Mouse (Mus musculus) liver, embryonic 15.5 days (tissue): ENCODE data around the gene Fbxw4. TPM values are rescaled to one million over a fixed set of nuclear protein-coding genes. Genes with fewer than 3 reads are reported as not detected.

Source experiments
- ATAC-seq: fragments of 200-750 bp; cut with Nextera tagmentation; 2 replicates; pipeline ENCODE4 v1.8.0; 2017; ENCODE audit warnings: moderate number of reproducible peaks, mild to moderate bottlenecking, moderate library complexity; ENCODE audit not compliant: insufficient read depth
- H3K27ac ChIP-seq: fragments of 300-500 bp; sonication (generic); replicated peaks from 2 replicates; pipeline ENCODE4 v1.5.1; 2015; ENCODE audit warnings: mild to moderate bottlenecking, inconsistent platforms
- H3K27me3 ChIP-seq: fragments of 300-500 bp; sonication (generic); 2 replicates; pipeline ENCODE4 v1.6.1; 2015; ENCODE audit warnings: mild to moderate bottlenecking, inconsistent platforms
- H3K36me3 ChIP-seq: fragments of 300-500 bp; sonication (generic); replicated peaks from 2 replicates; pipeline ENCODE4 v1.6.1; 2015; ENCODE audit warnings: moderate library complexity, mild to moderate bottlenecking, inconsistent platforms
- H3K4me1 ChIP-seq: fragments of 300-500 bp; sonication (generic); replicated peaks from 2 replicates; pipeline ENCODE4 v1.6.1; 2015; ENCODE audit warnings: inconsistent platforms
- H3K4me2 ChIP-seq: fragments of 300-500 bp; sonication (generic); 2 replicates; pipeline ENCODE4 v1.6.1; 2015; ENCODE audit warnings: moderate library complexity, mild to moderate bottlenecking, inconsistent platforms
- H3K4me3 ChIP-seq: fragments of 300-500 bp; sonication (generic); replicated peaks from 2 replicates; pipeline ENCODE4 v1.5.1; 2015; ENCODE audit warnings: mild to moderate bottlenecking, inconsistent platforms
- H3K9ac ChIP-seq: fragments of 300-500 bp; sonication (generic); 2 replicates; pipeline ENCODE4 v1.6.1; 2015; ENCODE audit warnings: moderate library complexity, mild to moderate bottlenecking, inconsistent platforms
- H3K9me3 ChIP-seq: fragments of 300-500 bp; sonication (generic); replicated peaks from 2 replicates; pipeline ENCODE4 v1.6.1; 2016; ENCODE audit warnings: inconsistent platforms
- WGBS: fragments of 180-500 bp; shearing (Covaris S2); methylation state at CpG from one replicate; pipeline ENCODE4 v1.1.7; 2015; ENCODE audit warnings: mixed read lengths; ENCODE audit not compliant: insufficient replicate concordance; 5-methylcytosine and 5-hydroxymethylcytosine counted together
- polyA plus RNA-seq: library from polyadenylated mRNA; unstranded; fragments of >200 nt; fragmentation: Nextera tagmentation; extraction: Ambion mirVana; gene quantifications from 2 replicates; pipeline ENCODE4 v1.2.1, GENCODE M21; 2015

The Fbxw4 gene
- polyA plus RNA-seq, 1 experiment from 2014 or later, result 2.4 TPM

- no peak overlapping the region for H3K9ac ChIP-seq
- H3K27me3 ChIP-seq, result no peaks in the 10 kb centered on the region
- no peak overlapping the region for H3K4me2 ChIP-seq
- no peak for ATAC-seq
- no peaks in the 10 kb centered on the region for H3K9me3 ChIP-seq
- WGBS, result 68% methylated on average over 3 of the region's 3 CpGs
- H3K4me1 ChIP-seq, result peaks cover 14% of the 10 kb centered on the region
- no peaks in the 10 kb centered on the region for H3K36me3 ChIP-seq
- no peak overlapping the region for H3K27ac ChIP-seq
- H3K4me3 ChIP-seq, result no peak overlapping the region
These were observed 45.2 kb downstream of the Fbxw4 start for GRCm38 (mm10) chr19:45614928-45615327.

DNA sequence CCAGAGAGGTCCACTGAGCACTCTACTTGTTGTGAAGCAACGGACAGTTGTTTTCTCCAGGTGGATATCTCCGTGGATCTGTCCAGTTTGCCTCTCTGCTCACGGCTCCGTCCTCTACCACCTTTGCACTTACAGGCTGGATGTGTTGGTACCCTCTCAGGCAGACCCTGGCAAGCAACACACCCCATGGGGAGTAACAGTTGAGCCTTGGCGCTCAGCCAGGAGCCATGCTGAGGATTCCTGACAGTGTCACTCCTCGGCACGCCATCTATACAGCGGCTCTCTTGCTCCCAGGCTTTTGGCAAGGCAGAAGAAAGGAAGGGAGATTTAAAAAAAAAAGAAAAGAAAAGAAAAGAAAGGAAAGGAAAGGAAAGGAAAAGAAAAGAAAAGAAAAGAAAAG, 45.7 kb downstream of the Fbxw4 start:
- Histone ChIP-seq H3K4me2 (no peak overlapping the region), H3K9ac (no peak overlapping the region), H3K27me3 (no peaks in the 10 kb centered on the region), H3K27ac (no peak overlapping the region), H3K4me3 (no peak overlapping the region), H3K4me1 (peaks cover 14% of the 10 kb centered on the region), H3K36me3 (no peaks in the 10 kb centered on the region), H3K9me3 (no peaks in the 10 kb centered on the region)
- no peak for ATAC-seq
- WGBS, result 80% methylated on average over 8 of the region's 8 CpGs

- WGBS, result 66% methylated on average over 5 of the region's 5 CpGs
These were observed 49.3 kb downstream of the Fbxw4 start for GRCm38 (mm10) chr19:45610823-45611222.

DNA sequence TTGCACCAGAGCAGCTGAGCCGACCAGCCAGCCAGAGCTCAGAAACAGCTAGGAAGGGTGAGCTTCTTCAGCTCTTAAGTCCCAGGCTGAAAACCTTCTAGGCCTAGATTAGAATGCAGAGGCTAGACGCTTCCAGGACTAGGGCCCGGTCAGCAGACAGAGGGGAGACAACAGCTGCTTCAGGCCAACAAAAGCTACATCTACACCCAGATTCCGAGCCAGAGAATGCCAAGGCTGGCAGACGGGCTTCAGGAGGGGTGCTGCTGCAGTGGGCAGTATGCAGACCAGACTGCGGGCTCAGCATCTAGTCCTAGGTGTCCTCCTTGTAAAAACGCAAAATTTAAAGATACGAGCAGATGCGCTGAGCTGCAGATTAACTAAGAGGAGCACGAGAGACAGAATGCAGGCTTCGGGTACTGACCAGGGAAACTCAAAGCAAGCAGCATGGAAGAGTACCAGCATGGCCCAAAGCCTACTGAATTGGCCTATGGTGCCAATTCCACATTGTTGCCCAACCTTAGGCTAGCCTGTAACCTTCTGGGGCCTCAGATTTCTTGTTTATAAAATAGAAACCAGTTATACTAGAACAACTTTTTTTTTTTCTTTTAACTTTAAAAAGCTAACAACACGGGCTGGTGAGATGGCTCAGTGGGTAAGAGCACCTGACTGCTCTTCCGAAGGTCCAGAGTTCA, 51.3 kb downstream of the Fbxw4 start:
- H3K4me3 ChIP-seq, result no peak overlapping the region
- H3K4me1 ChIP-seq, result no peaks in the 10 kb centered on the region
- H3K9me3 ChIP-seq, result no peaks in the 10 kb centered on the region
- no peak overlapping the region for H3K9ac ChIP-seq
- no peak for ATAC-seq
- WGBS, result 82% methylated on average over 13 of the region's 13 CpGs
- H3K36me3 ChIP-seq, result no peaks in the 10 kb centered on the region
- no peak overlapping the region for H3K4me2 ChIP-seq
- H3K27ac ChIP-seq, result no peak overlapping the region
- no peaks in the 10 kb centered on the region for H3K27me3 ChIP-seq

More at GRCm38 (mm10) chr19:45610823-45611222, 49.3 kb downstream of the Fbxw4 start:
- H3K4me1 ChIP-seq, result peaks cover 8% of the 10 kb centered on the region
- no peak overlapping the region for H3K9ac ChIP-seq
- H3K27me3 ChIP-seq, result no peaks in the 10 kb centered on the region
- ATAC-seq, result no peak
- no peak overlapping the region for H3K4me2 ChIP-seq
- H3K4me3 ChIP-seq, result no peak overlapping the region
- H3K27ac ChIP-seq, result no peak overlapping the region
- H3K36me3 ChIP-seq, result no peaks in the 10 kb centered on the region
- no peaks in the 10 kb centered on the region for H3K9me3 ChIP-seq

DNA sequence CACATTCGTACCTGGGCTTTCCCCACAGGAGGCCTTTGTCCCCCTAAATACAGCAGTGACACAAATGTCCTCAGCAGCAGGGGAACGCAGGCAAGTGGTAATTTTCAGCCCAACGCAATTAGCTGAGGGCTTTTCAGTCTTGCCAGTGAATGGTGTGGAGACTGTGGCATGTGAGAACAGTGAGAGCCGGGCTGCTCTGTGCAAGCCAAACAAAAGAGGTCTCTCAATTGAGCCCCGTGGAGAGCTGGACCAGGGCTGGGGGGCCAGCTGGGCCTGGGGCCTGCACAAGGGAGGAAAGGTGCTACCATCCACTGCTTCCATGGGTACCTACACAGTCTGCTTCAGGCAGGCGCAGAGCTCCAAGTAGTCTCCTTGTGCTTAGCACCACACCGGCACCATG, 52.6 kb downstream of the Fbxw4 start:
- ATAC-seq, result no peak
- Histone ChIP-seq H3K4me1 (peaks cover 9% of the 10 kb centered on the region), H3K9me3 (no peaks in the 10 kb centered on the region), H3K36me3 (no peaks in the 10 kb centered on the region), H3K4me2 (no peak overlapping the region), H3K27ac (no peak overlapping the region), H3K9ac (no peak overlapping the region), H3K4me3 (no peak overlapping the region), H3K27me3 (no peaks in the 10 kb centered on the region)
- 82% methylated on average over 7 of the region's 7 CpGs for WGBS

- no peak for ATAC-seq
- Histone ChIP-seq H3K4me2 (no peak overlapping the region), H3K4me1 (peaks cover 17% of the 10 kb centered on the region), H3K9me3 (no peaks in the 10 kb centered on the region), H3K36me3 (no peaks in the 10 kb centered on the region), H3K4me3 (no peak overlapping the region), H3K27ac (no peak overlapping the region), H3K9ac (no peak overlapping the region), H3K27me3 (no peaks in the 10 kb centered on the region)
- WGBS, result 82% methylated on average over 4 of the region's 4 CpGs
These were observed 53.4 kb downstream of the Fbxw4 start for GRCm38 (mm10) chr19:45606701-45607100.

DNA sequence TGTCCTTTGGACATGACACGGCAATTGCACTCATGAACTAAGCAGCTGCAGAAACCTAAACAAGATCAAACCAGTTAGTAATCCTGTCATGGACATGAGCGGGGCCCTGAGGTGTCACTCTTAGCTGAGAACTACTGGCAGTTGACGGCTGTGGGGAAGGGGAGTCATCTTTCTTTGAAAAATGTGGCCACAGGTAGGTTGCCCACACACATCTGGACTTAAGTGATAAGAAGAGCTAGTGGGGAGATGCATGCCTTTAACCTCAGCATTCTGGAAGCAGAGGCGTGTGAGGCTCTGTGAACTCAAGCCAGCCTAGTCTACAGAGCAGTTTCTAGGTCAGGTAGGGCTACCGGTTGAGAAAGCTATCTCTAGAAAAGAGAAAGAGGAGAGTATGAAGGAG, 57.5 kb downstream of the Fbxw4 start:
- 0 out of 2 replicates have a peak, but pooled peaks cover 5% of the 10 kb centered on the region for H3K36me3 ChIP-seq
- H3K27me3 ChIP-seq, result no peaks in the 10 kb centered on the region
- H3K9ac ChIP-seq, result no peak overlapping the region
- WGBS, result 24% methylated on average over 5 of the region's 5 CpGs
- peak overlapping the region; percentile 48 for H3K27ac ChIP-seq
- H3K4me3 ChIP-seq, result no peak overlapping the region
- peak overlapping the region; percentile 21; the same call in 1 of the 2 replicates for H3K4me2 ChIP-seq
- H3K9me3 ChIP-seq, result no peaks in the 10 kb centered on the region
- peaks cover 20% of the 10 kb centered on the region for H3K4me1 ChIP-seq
- ATAC-seq, result peak; percentile 85

GRCm38 (mm10) chr19:45597106-45597505, 63.0 kb downstream of the Fbxw4 start:
- Histone ChIP-seq H3K9ac (no peak overlapping the region), H3K9me3 (no peaks in the 10 kb centered on the region), H3K27ac (no peak overlapping the region), H3K4me3 (no peak overlapping the region), H3K27me3 (no peaks in the 10 kb centered on the region), H3K4me2 (no peak overlapping the region), H3K4me1 (peaks cover 14% of the 10 kb centered on the region), H3K36me3 (0 out of 2 replicates have a peak, but pooled peaks cover 5% of the 10 kb centered on the region)
- ATAC-seq, result no peak
- WGBS, result 70% methylated on average over 4 of the region's 4 CpGs

DNA sequence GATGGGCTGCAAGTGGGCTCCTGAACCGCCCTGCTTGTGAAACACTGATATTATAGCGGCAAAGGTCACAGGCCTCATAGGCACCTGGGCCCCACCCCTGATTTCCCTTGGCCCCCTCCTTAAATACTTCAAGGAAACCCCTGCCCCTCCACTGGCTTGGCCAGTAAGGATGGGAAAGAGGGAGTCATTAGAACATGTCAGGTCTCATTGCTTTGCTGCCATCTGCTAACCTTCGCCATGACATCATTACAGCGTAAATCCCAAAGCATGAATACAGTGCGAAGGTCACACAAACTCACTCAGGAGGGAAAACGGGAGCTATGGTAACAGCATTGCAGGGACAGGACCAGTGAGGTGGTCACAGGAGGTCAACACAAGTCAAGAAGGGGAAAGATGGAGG, 63.7 kb downstream of the Fbxw4 start:
- 85% methylated on average over 6 of the region's 6 CpGs for WGBS

DNA sequence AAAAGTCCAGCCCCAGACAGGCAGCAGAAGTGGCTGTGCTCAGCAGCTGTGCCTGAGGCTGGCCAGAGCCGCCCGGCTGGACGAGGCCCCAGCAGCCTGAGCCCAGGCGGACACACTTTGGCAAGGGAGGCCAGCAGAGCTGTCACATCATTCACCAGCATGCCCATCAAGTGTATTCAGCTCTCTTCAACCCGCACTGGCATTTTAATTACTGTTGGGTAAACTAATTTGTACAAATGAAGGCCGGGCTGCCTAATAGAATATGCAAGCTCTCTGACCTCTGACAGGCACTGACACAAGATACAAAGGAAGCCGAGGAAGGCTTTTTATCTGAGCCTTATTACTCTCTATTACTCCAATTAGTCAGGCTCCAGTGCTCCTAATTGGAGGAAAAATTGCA, 64.1 kb downstream of the Fbxw4 start:
- Histone ChIP-seq H3K4me1 (peaks cover 10% of the 10 kb centered on the region; the same call in 1 of the 2 replicates), H3K27me3 (no peaks in the 10 kb centered on the region), H3K4me3 (no peak overlapping the region), H3K27ac (no peak overlapping the region), H3K9ac (no peak overlapping the region), H3K4me2 (no peak overlapping the region), H3K9me3 (no peaks in the 10 kb centered on the region), H3K36me3 (0 out of 2 replicates have a peak, but pooled peaks cover 5% of the 10 kb centered on the region)
- no peak for ATAC-seq
- 77% methylated on average over 7 of the region's 7 CpGs for WGBS

More for the DNA sequence above, 63.7 kb downstream of the Fbxw4 start:
- Histone ChIP-seq H3K4me3 (no peak overlapping the region), H3K27me3 (no peaks in the 10 kb centered on the region), H3K9me3 (no peaks in the 10 kb centered on the region), H3K27ac (no peak overlapping the region), H3K4me2 (no peak overlapping the region), H3K9ac (no peak overlapping the region), H3K4me1 (peaks cover 10% of the 10 kb centered on the region; the same call in 1 of the 2 replicates), H3K36me3 (0 out of 2 replicates have a peak, but pooled peaks cover 5% of the 10 kb centered on the region)
- ATAC-seq, result no peak

DNA sequence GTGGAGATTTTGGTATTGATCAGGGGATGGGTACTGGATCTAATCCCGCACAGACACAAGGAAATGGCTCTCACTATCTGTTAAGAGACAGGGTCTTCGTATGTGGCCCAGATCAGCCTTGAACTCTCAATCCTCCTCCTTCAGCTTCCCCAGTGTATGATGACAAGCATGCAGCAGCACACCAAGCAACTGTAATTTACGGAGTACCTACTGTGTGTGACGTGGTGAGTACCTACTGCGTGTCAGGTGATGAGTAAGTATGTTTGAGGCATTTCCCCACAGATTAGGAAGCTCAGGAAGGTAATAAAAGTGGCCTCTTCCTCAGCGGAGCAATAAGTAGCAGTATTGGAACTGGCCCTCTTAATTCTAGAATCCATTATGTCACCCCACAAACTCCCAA, 64.6 kb downstream of the Fbxw4 start:
- 82% methylated on average over 6 of the region's 6 CpGs for WGBS
- no peak for ATAC-seq
- Histone ChIP-seq H3K36me3 (0 out of 2 replicates have a peak, but pooled peaks cover 5% of the 10 kb centered on the region), H3K9me3 (no peaks in the 10 kb centered on the region), H3K27me3 (no peaks in the 10 kb centered on the region), H3K27ac (no peak overlapping the region), H3K4me1 (peaks cover 10% of the 10 kb centered on the region; the same call in 1 of the 2 replicates), H3K4me3 (no peak overlapping the region), H3K9ac (no peak overlapping the region), H3K4me2 (no peak overlapping the region)
